Mouse (Mus musculus) midbrain, embryonic 11.5 days (tissue): ENCODE data around the gene Abi3bp. TPM values are rescaled to one million over a fixed set of nuclear protein-coding genes. Genes with fewer than 3 reads are reported as not detected.

Source experiments
- ATAC-seq: fragments of 200-750 bp; cut with Nextera tagmentation; 2 replicates; pipeline ENCODE4 v1.8.0; 2017; ENCODE audit warnings: moderate TSS enrichment, moderate library complexity; ENCODE audit not compliant: low FRiP score
- DNase-seq: peaks from one replicate; pipeline ENCODE4 v3.0.0; 2015; ENCODE audit warnings: low spot score; ENCODE audit errors: missing footprints
- H3K27ac ChIP-seq: fragments of 300-500 bp; sonication (generic); 2 replicates; pipeline ENCODE4 v1.5.1; 2014; ENCODE audit warnings: low read depth, low read length
- H3K27me3 ChIP-seq: fragments of 300-500 bp; sonication (generic); 2 replicates; pipeline ENCODE4 v1.6.1; 2014; ENCODE audit warnings: mild to moderate bottlenecking, low read length, moderate library complexity, mixed read lengths; ENCODE audit not compliant: control insufficient read depth, insufficient read depth
- H3K36me3 ChIP-seq: fragments of 300-500 bp; sonication (generic); 2 replicates; pipeline ENCODE4 v1.6.1; 2014; ENCODE audit warnings: mild to moderate bottlenecking, low read length, moderate library complexity, mixed read lengths; ENCODE audit not compliant: control insufficient read depth, insufficient read depth
- H3K4me1 ChIP-seq: fragments of 300-500 bp; sonication (generic); 2 replicates; pipeline ENCODE4 v1.6.1; 2014; ENCODE audit warnings: low read length; ENCODE audit not compliant: control insufficient read depth, insufficient read depth
- H3K4me2 ChIP-seq: fragments of 300-500 bp; sonication (generic); 2 replicates; pipeline ENCODE4 v1.6.1; 2014; ENCODE audit warnings: mild to moderate bottlenecking, moderate library complexity
- H3K4me3 ChIP-seq: fragments of 300-500 bp; sonication (generic); 2 replicates; pipeline ENCODE4 v1.5.1; 2014; ENCODE audit warnings: low read depth, low read length
- H3K9ac ChIP-seq: fragments of 300-500 bp; sonication (generic); 2 replicates; pipeline ENCODE4 v1.6.1; 2014; ENCODE audit warnings: low read length
- H3K9me3 ChIP-seq: fragments of 300-500 bp; sonication (generic); 2 replicates; pipeline ENCODE4 v1.6.1; 2016; ENCODE audit warnings: low read length; ENCODE audit not compliant: control insufficient read depth
- WGBS: fragments of 180-500 bp; shearing (Covaris S2); extraction: QIAGEN DNeasy Blood & Tissue Kit; methylation state at CpG from one replicate; pipeline ENCODE4 v1.1.7; 2014; 5-methylcytosine and 5-hydroxymethylcytosine counted together
- polyA plus RNA-seq: library from polyadenylated mRNA; unstranded; fragments of >200 nt; fragmentation: Nextera tagmentation; extraction: Ambion mirVana; gene quantifications from 2 replicates; pipeline ENCODE4 v1.2.1, GENCODE M21; 2014

The Abi3bp gene
- polyA plus RNA-seq, 1 experiment from 2014 or later: 0.45 TPM

- H3K9me3 ChIP-seq: no peaks in the 10 kb centered on the region
- no peaks in the 10 kb centered on the region for H3K4me1 ChIP-seq
- H3K27ac ChIP-seq: no peak overlapping the region
- DNase-seq (no peak), ATAC-seq (no peak)
- no peak overlapping the region for H3K4me2 ChIP-seq
- 86% methylated on average over 10 of the region's 10 CpGs for WGBS
- H3K36me3 ChIP-seq: no peaks in the 10 kb centered on the region
- no peak overlapping the region for H3K4me3 ChIP-seq
- no peak overlapping the region for H3K9ac ChIP-seq
- H3K27me3 ChIP-seq: no peaks in the 10 kb centered on the region
Measured at GRCm38 (mm10) chr16:56724927-56725326, 247.2 kb downstream of the Abi3bp start.

- no peak for ATAC-seq
- H3K4me2 ChIP-seq: no peak overlapping the region
Measured at GRCm38 (mm10) chr16:56729060-56729459, 251.4 kb downstream of the Abi3bp start.

More at GRCm38 (mm10) chr16:56729060-56729459, 251.4 kb downstream of the Abi3bp start:
- Histone ChIP-seq H3K27ac (no peak overlapping the region), H3K4me1 (no peaks in the 10 kb centered on the region), H3K36me3 (no peaks in the 10 kb centered on the region), H3K4me3 (no peak overlapping the region), H3K27me3 (no peaks in the 10 kb centered on the region), H3K9me3 (no peaks in the 10 kb centered on the region), H3K9ac (no peak overlapping the region)
- 21% methylated on average over 1 of the region's 1 CpGs for WGBS
- no peak for DNase-seq

Other genes starting within 250 kb of the Abi3bp start
- 248 and 257 TPM in 2 replicates for gene Tfg, start 239.6 kb downstream of the Abi3bp start, polyA plus RNA-seq